Mouse (Mus musculus) MEL (cell line): ENCODE data around the gene Btbd6.

Experiments used
- CHD2 ChIP-seq: IDR thresholded peaks from 2 replicates; pipeline ENCODE4 v1.6.1; 2011; ENCODE audit warnings: low read length, improper control_type of control experiment
- UBTF ChIP-seq: IDR thresholded peaks from 2 replicates; pipeline ENCODE4 v1.6.1; 2012; ENCODE audit warnings: low read depth, mild to moderate bottlenecking, inconsistent platforms, low read length, improper control_type of control experiment, moderate library complexity, borderline replicate concordance; ENCODE audit not compliant: insufficient read depth

DNA sequence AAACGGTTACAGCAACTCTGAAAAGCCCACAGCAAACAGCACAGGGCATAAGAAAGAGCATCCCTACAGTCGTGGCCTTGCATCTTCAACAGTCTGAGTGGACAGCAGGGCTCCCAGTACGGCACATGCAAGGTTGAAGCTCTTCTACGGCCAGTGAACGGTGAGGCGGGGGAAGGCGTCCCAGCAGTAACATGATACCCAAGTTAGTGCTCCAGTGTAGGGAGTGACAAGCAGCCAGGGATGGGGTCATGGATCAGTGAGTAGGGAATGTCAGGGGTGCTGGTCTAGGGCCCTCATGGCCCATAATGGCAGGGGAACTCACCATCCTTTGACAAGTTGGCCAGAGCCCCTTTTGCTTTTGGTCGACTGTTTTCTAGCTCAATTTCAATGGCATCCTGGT, 7.3 kb upstream of the Btbd6 start:
- TF ChIP-seq CHD2, result no peak
- no peak for TF ChIP-seq UBTF
